Mouse (Mus musculus) C2C12 (cell line): Measurements from ENCODE around the gene Vps25. TPM values are rescaled to one million over a fixed set of nuclear protein-coding genes. Genes with fewer than 3 reads are reported as not detected.

Experiments used
- H3K27me3 ChIP-seq: one replicate; pipeline ENCODE4 v1.6.1; 2011; ENCODE audit not compliant: control insufficient read depth, insufficient read depth, insufficient read length
- H3K36me3 ChIP-seq: one replicate; pipeline ENCODE4 v1.6.1; 2011; ENCODE audit not compliant: control insufficient read depth, insufficient read depth
- H3K4me3 ChIP-seq: one replicate; pipeline ENCODE4 v1.5.1; 2011; ENCODE audit warnings: mild to moderate bottlenecking, control low read depth; ENCODE audit not compliant: poor library complexity, insufficient read depth, severe bottlenecking
- H3K79me2 ChIP-seq: one replicate; pipeline ENCODE4 v1.6.1; 2011; ENCODE audit not compliant: control insufficient read depth, insufficient read depth
- H3K79me3 ChIP-seq: one replicate; pipeline ENCODE4 v1.6.1; 2011; ENCODE audit warnings: low read depth, control low read depth
- H3ac ChIP-seq: one replicate; pipeline ENCODE3; 2011; ENCODE audit warnings: low read depth; ENCODE audit not compliant: control insufficient read depth, insufficient read length
- CEBPB ChIP-seq: IDR thresholded peaks from one replicate; pipeline ENCODE4 v1.6.1; 2011; ENCODE audit warnings: low read depth, mild to moderate bottlenecking, control low read depth, moderate library complexity
- CTCF ChIP-seq: IDR thresholded peaks from one replicate; pipeline ENCODE4 v1.5.1; 2011; ENCODE audit not compliant: control insufficient read depth, insufficient read depth, insufficient read length
- FOSL1 ChIP-seq: IDR thresholded peaks from one replicate; pipeline ENCODE4 v1.8.0; 2011; ENCODE audit warnings: mild to moderate bottlenecking, low read length; ENCODE audit not compliant: poor library complexity, insufficient read depth, severe bottlenecking
- MAX ChIP-seq: IDR thresholded peaks from one replicate; pipeline ENCODE4 v1.6.1; 2011; ENCODE audit warnings: mild to moderate bottlenecking, control low read depth
- MYOD1 ChIP-seq: IDR thresholded peaks from one replicate; pipeline ENCODE4 v1.6.1; 2011; ENCODE audit warnings: low read depth; ENCODE audit not compliant: control insufficient read depth, insufficient read length
- MYOG ChIP-seq: IDR thresholded peaks from one replicate; pipeline ENCODE4 v1.6.1; 2011; ENCODE audit not compliant: control insufficient read depth, insufficient read length; ENCODE audit errors: extremely low read depth
- USF1 ChIP-seq: IDR thresholded peaks from one replicate; pipeline ENCODE4 v1.6.1; 2011; ENCODE audit warnings: low read depth, mild to moderate bottlenecking, control low read depth, moderate library complexity
- polyA plus RNA-seq: library from polyadenylated mRNA; unstranded; fragments of >200 nt; fragmentation: generic; extraction: Trizol; gene quantifications from one replicate; pipeline ENCODE4 v1.2.1, GENCODE M21; 2012; ENCODE audit warnings: missing spikeins

Vps25 gene
- polyA plus RNA-seq, 1 experiment, result 116 TPM

DNA sequence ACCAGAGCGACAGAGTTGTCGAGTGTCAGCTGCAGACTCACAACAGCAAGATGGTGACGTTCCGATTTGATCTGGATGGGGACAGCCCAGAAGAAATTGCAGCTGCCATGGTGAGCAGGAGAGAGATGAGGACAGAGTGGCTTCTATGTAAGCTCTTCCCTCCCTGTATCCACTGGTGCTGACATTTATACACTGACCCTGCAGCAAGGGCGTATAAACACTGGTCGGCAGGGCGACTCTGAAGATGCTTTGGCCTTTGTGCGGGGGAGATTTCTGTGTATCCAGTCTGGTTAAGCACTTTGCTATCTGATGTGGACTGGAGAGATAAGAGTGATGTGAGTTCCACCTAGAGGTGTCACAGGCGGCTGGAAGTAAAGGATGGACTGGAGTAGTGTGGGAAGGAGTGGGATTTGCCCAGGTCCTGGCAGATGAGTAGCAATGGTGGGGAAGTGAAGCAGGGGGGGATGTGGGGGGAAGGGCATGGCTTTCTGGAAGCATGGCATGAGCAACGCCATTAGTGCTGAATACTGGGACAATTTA, 16.1 kb downstream of the Vps25 start:
- TF ChIP-seq USF1 (no peak), MYOG (no peak), CTCF (no peak), MYOD1 (no peak), CEBPB (no peak), MAX (no peak), FOSL1 (no peak)
- H3K79me2 ChIP-seq, result no peaks in the 10 kb centered on the region
- no peaks in the 10 kb centered on the region for H3K36me3 ChIP-seq
- H3K4me3 ChIP-seq, result no peak overlapping the region
- H3K27me3 ChIP-seq, result peaks cover 30% of the 10 kb centered on the region
- no peaks in the 10 kb centered on the region for H3K79me3 ChIP-seq
- H3ac ChIP-seq, result no peak overlapping the region

GRCm38 (mm10) chr11:101272446-101272845, 18.9 kb downstream of the Vps25 start:
- Histone ChIP-seq H3K4me3 (no peak overlapping the region), H3K79me3 (no peaks in the 10 kb centered on the region), H3ac (no peak overlapping the region), H3K36me3 (no peaks in the 10 kb centered on the region), H3K27me3 (peaks cover 21% of the 10 kb centered on the region), H3K79me2 (peaks cover 10% of the 10 kb centered on the region)
- TF ChIP-seq MYOD1, result no peak
- TF ChIP-seq USF1, result peak; percentile 65
- TF ChIP-seq CTCF, result no peak
- no peak for TF ChIP-seq MYOG

DNA sequence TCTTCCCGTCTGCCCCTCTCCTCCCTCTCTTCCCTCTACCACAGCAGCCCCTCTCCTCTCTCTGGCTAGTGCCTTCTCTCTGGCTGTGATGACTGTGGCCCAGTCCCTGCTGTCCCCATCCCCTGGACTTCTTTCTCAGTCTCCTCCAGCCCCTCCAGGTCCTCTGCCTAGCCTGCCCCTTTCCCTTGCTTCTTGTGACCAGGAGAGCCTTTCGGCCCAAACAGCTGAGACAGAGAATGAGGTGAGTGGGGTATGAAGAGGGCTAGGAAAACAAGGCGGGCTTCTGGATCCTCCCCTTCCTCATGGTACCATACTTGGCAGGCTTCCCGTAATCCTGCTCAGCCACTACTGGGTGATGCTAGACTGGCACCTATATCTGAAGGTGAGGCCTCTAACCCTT, 21.8 kb downstream of the Vps25 start:
- Histone ChIP-seq H3K27me3 (peaks cover 8% of the 10 kb centered on the region), H3ac (no peak overlapping the region), H3K36me3 (no peaks in the 10 kb centered on the region), H3K79me2 (peaks cover 10% of the 10 kb centered on the region), H3K4me3 (no peak overlapping the region), H3K79me3 (no peaks in the 10 kb centered on the region)
- no peak for TF ChIP-seq MAX
- no peak for TF ChIP-seq MYOD1
- TF ChIP-seq MYOG, result no peak
- TF ChIP-seq CTCF, result no peak
- no peak for TF ChIP-seq FOSL1
- TF ChIP-seq CEBPB, result no peak
- no peak for TF ChIP-seq USF1

GRCm38 (mm10) chr11:101276319-101277070, 23.0 kb downstream of the Vps25 start:
- no peaks in the 10 kb centered on the region for H3K79me3 ChIP-seq
- H3K27me3 ChIP-seq, result peaks cover 3% of the 10 kb centered on the region
- peaks cover 10% of the 10 kb centered on the region for H3K79me2 ChIP-seq
- no peak overlapping the region for H3ac ChIP-seq
- no peak overlapping the region for H3K4me3 ChIP-seq
- TF ChIP-seq FOSL1, result no peak
- no peak for TF ChIP-seq CTCF
- no peak for TF ChIP-seq MAX
- no peak for TF ChIP-seq MYOD1
- no peak for TF ChIP-seq MYOG
- TF ChIP-seq CEBPB, result no peak
- no peak for TF ChIP-seq USF1
- no peaks in the 10 kb centered on the region for H3K36me3 ChIP-seq

DNA sequence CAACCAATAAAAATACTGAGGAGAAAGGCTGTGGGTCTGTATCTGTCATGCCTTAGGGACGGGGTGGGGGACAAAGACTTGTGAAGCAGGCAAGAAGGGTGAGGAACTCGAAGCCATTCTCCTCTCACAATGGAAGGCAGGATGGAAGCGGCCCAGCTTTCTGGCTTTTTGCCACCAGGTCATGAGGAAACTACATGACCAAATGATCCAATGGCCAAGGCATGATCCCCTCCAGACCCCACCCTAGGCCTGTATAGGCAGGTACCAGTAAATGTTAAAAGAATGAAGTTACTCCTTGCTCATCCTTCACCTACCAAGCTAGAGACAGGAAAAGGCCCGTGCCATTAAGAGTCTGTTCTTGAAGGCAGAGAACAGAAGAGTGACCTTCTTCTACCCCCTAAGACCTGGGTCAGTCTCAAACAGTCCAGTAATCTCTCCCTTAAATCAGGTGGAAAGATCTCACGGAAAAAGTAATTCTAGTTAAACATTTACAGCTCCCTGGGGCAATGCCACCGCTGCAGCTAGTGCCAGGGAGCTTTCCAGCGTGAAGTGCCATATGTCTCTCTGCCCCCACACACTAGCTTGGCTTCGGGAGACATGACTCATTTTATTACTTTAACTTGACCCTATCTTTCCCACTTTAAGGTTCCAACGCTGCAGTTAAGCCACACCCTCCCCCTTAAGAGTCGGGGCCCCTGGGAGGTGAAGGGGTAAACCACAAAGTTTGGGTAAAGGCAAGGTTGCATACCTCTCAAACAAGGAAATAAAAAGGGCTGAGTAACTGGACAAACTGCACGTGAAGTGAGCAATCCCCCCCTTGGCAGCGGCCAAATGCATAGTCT, 24.1 kb downstream of the Vps25 start:
- Histone ChIP-seq H3K4me3 (peak overlapping the region; percentile 56), H3K79me3 (no peaks in the 10 kb centered on the region), H3K27me3 (peaks cover 3% of the 10 kb centered on the region), H3ac (peak overlapping the region; percentile 96), H3K79me2 (peaks cover 10% of the 10 kb centered on the region), H3K36me3 (no peaks in the 10 kb centered on the region)
- TF ChIP-seq CEBPB (no peak), FOSL1 (peak; percentile 66), USF1 (no peak), MYOG (no peak), CTCF (no peak), MAX (peak; percentile 61), MYOD1 (peak; percentile 1)
